ENCODE assay signal across 10 mouse cellular contexts in genomic region chr1:25227880-25228279, GRCm38 (mm10).
DNase-seq lines count a peak whose midpoint lies in the region; ATAC-seq lines count a peak whose summit lies in the region.
"Had no signal": no experiment of that assay in that cellular context is flagged by ENCODE, and none has a peak within 500 bp of the region (broad histone marks: within the 10 kb centered on the region; RNA-seq: fewer than 3 reads in every experiment).

No protein-coding gene starts in this region.

- no peaks in the 10 kb centered on the region for H3K36me3 ChIP-seq in limb, embryonic 11.5 days (ENCODE audit: control insufficient read depth, insufficient read depth, low read length)
- H3K36me3 ChIP-seq in limb, embryonic 10.5 days, result no peaks in the 10 kb centered on the region
- no peaks in the 10 kb centered on the region for H3K36me3 ChIP-seq in forebrain, embryonic 12.5 days (replicated peaks)
- H3K36me3 ChIP-seq in limb, embryonic 13.5 days, result no peaks in the 10 kb centered on the region
- no peaks in the 10 kb centered on the region for H3K36me3 ChIP-seq in stomach, embryonic 16.5 days (ENCODE audit: control insufficient read depth, insufficient read depth, low read length)
- no peaks in the 10 kb centered on the region for H3K36me3 ChIP-seq in liver, embryonic 12.5 days

- H3K4me3 ChIP-seq in limb, embryonic 11.5 days (ENCODE audit: low read depth, low read length), result no peak overlapping the region
- H3K4me3 ChIP-seq in limb, embryonic 10.5 days, result no peak overlapping the region
- peak overlapping the region; percentile 43 for H3K4me3 ChIP-seq in forebrain, embryonic 12.5 days (replicated peaks)
- no peak overlapping the region for H3K4me3 ChIP-seq in limb, embryonic 13.5 days
- H3K4me3 ChIP-seq in stomach, embryonic 16.5 days (replicated peaks; ENCODE audit: low read length), result no peak overlapping the region
- no peak overlapping the region for H3K4me3 ChIP-seq in liver, embryonic 12.5 days

- peak overlapping the region; percentile 24; the same call in 1 of the 2 replicates for H3K4me2 ChIP-seq in limb, embryonic 11.5 days (ENCODE audit: low read depth, severe bottlenecking)
- H3K4me2 ChIP-seq in forebrain, embryonic 12.5 days, result peak overlapping the region; percentile 59
- H3K4me2 ChIP-seq in limb, embryonic 13.5 days (replicated peaks), result peak overlapping the region; percentile 59
- 0 out of 2 replicates have a peak overlapping the region, but pooled peaks have one; percentile 31 for H3K4me2 ChIP-seq in stomach, embryonic 16.5 days (ENCODE audit: low read depth, low read length)
- no peak overlapping the region for H3K4me2 ChIP-seq in liver, embryonic 12.5 days

- H3K9ac ChIP-seq in limb, embryonic 11.5 days (ENCODE audit: low read length), result no peak overlapping the region
- peak overlapping the region; percentile 56 for H3K9ac ChIP-seq in forebrain, embryonic 12.5 days
- no peak overlapping the region for H3K9ac ChIP-seq in limb, embryonic 13.5 days
- no peak overlapping the region for H3K9ac ChIP-seq in stomach, embryonic 16.5 days (ENCODE audit: low read length)
- H3K9ac ChIP-seq in liver, embryonic 12.5 days, result no peak overlapping the region

- no peak for ATAC-seq in limb, embryonic 11.5 days (ENCODE audit: insufficient number of reproducible peaks, low FRiP score, low TSS enrichment, low read depth)
- no peak for ATAC-seq in forebrain, embryonic 12.5 days (ENCODE audit: low FRiP score)
- ATAC-seq in limb, embryonic 13.5 days (ENCODE audit: low FRiP score, low read depth), result no peak
- ATAC-seq in stomach, embryonic 16.5 days (ENCODE audit: insufficient read depth, low FRiP score), result no peak
- no peak for ATAC-seq in liver, embryonic 12.5 days

- 52% methylated on average over 3 of the region's 3 CpGs for whole genome bisulfite sequencing in limb, embryonic 11.5 days
- 52% methylated on average over 3 of the region's 3 CpGs for WGBS in limb, embryonic 10.5 days
- 47% methylated on average over 3 of the region's 3 CpGs for WGBS in forebrain, embryonic 12.5 days
- 47% methylated on average over 3 of the region's 3 CpGs for WGBS in limb, embryonic 13.5 days
- WGBS in stomach, embryonic 16.5 days, result 54% methylated on average over 3 of the region's 3 CpGs
- 42% methylated on average over 3 of the region's 3 CpGs for WGBS in liver, embryonic 12.5 days (ENCODE audit: insufficient replicate concordance)

- H3K27ac ChIP-seq in limb, embryonic 11.5 days (replicated peaks; ENCODE audit: low read depth, low read length), result no peak overlapping the region
- H3K27ac ChIP-seq in limb, embryonic 10.5 days, result no peak overlapping the region
- peak overlapping the region; percentile 81 for H3K27ac ChIP-seq in forebrain, embryonic 12.5 days
- H3K27ac ChIP-seq in limb, embryonic 13.5 days, result no peak overlapping the region
- no peak overlapping the region for H3K27ac ChIP-seq in stomach, embryonic 16.5 days (ENCODE audit: low read length)
- no peak overlapping the region for H3K27ac ChIP-seq in liver, embryonic 12.5 days
- H3K27ac ChIP-seq: kidney, postnatal 0 days; macrophage had no signal

- H3K9me3 ChIP-seq in limb, embryonic 11.5 days (ENCODE audit: control insufficient read depth, low read length), result no peaks in the 10 kb centered on the region
- H3K9me3 ChIP-seq in limb, embryonic 10.5 days (replicated peaks), result no peaks in the 10 kb centered on the region
- H3K9me3 ChIP-seq in forebrain, embryonic 12.5 days, result no peaks in the 10 kb centered on the region
- H3K9me3 ChIP-seq in limb, embryonic 13.5 days, result no peaks in the 10 kb centered on the region
- no peaks in the 10 kb centered on the region for H3K9me3 ChIP-seq in stomach, embryonic 16.5 days (replicated peaks; ENCODE audit: control insufficient read depth, low read length)
- no peaks in the 10 kb centered on the region for H3K9me3 ChIP-seq in liver, embryonic 12.5 days (replicated peaks)

- intact Hi-C loops in gastrocnemius, postnatal 14 days (cut with DNase I; ENCODE audit: low total_unique reads), result no loop called here

- H3K27me3 ChIP-seq in limb, embryonic 11.5 days (ENCODE audit: control insufficient read depth, insufficient read depth, low read length), result no peaks in the 10 kb centered on the region
- H3K27me3 ChIP-seq in limb, embryonic 10.5 days (ENCODE audit: low read depth, poor library complexity, severe bottlenecking), result no peaks in the 10 kb centered on the region
- no peaks in the 10 kb centered on the region for H3K27me3 ChIP-seq in forebrain, embryonic 12.5 days
- peaks cover 6% of the 10 kb centered on the region; the same call in 1 of the 2 replicates for H3K27me3 ChIP-seq in limb, embryonic 13.5 days
- H3K27me3 ChIP-seq in stomach, embryonic 16.5 days (ENCODE audit: control insufficient read depth, insufficient read depth, low read length), result no peaks in the 10 kb centered on the region
- H3K27me3 ChIP-seq in liver, embryonic 12.5 days (replicated peaks), result no peaks in the 10 kb centered on the region

- H3K4me1 ChIP-seq in limb, embryonic 11.5 days (ENCODE audit: control insufficient read depth, insufficient read depth, low read length), result no peaks in the 10 kb centered on the region
- 0 out of 2 replicates have a peak, but pooled peaks cover 3% of the 10 kb centered on the region for H3K4me1 ChIP-seq in limb, embryonic 10.5 days
- H3K4me1 ChIP-seq in forebrain, embryonic 12.5 days, result peaks cover 6% of the 10 kb centered on the region; the same call in 1 of the 2 replicates
- 0 out of 2 replicates have a peak, but pooled peaks cover 8% of the 10 kb centered on the region for H3K4me1 ChIP-seq in limb, embryonic 13.5 days
- H3K4me1 ChIP-seq in stomach, embryonic 16.5 days (ENCODE audit: control insufficient read depth, insufficient read depth, low read length), result no peaks in the 10 kb centered on the region
- no peaks in the 10 kb centered on the region for H3K4me1 ChIP-seq in liver, embryonic 12.5 days

- DNase-seq in limb, embryonic 11.5 days (ENCODE audit: low spot score), result no peak
- DNase-seq in limb, embryonic 10.5 days (ENCODE audit: low spot score), result no peak
- no peak for DNase-seq in gastrocnemius, postnatal 14 days
- DNase-seq: thymus, adult 2 months had no signal
